Mouse (Mus musculus) megakaryocyte-erythroid progenitor cell, adult 5-6 weeks (primary cell): ENCODE results near the gene Gm17416. TPM values are rescaled to one million over a fixed set of nuclear protein-coding genes. Genes with fewer than 3 reads are reported as not detected.

Experiments
- ATAC-seq: replicated peaks from 2 replicates; pipeline ENCODE4 v1.8.0; 2016; ENCODE audit warnings: mild to moderate bottlenecking, inconsistent platforms; ENCODE audit not compliant: severe bottlenecking, poor library complexity, low FRiP score, low TSS enrichment
- total RNA-seq, 2 experiments: library from RNA; stranded (forward) in 1 of 2; stranded (reverse) in 1 of 2; fragments of 200-1000, 215-1000 nt in 1 of 2; fragments of >200 nt in 1 of 2; fragmentation: Nextera tagmentation in 1 of 2; gene quantifications; 2 replicates each; pipeline ENCODE4 v1.2.3; 2014 to 2017

Gene Gm17416
- total RNA-seq (2014; fragmentation: Nextera tagmentation) (not detected in 2 replicates), total RNA-seq (2017) (not detected in 2 replicates)

- no peak for ATAC-seq
These were observed at the start of gene Gm17416 for GRCm38 (mm10) chr2:152569038-152569437. Gene Gm17416, plus strand, starts transcription at chr2:152569338.

- ATAC-seq = no peak
These were observed 29.0 kb upstream of the Gm17416 start, which contains the start of gene Defb29 for GRCm38 (mm10) chr2:152539944-152540710. Gene Defb29, minus strand, starts transcription at chr2:152540098.

GRCm38 (mm10) chr2:152541979-152542378 lies 27.2 kb upstream of the Gm17416 start:
- ATAC-seq = no peak

- ATAC-seq = no peak
These were observed 26.2 kb upstream of the Gm17416 start for GRCm38 (mm10) chr2:152542897-152543296.

GRCm38 (mm10) chr2:152543478-152543877 lies 25.7 kb upstream of the Gm17416 start:
- ATAC-seq = no peak

- ATAC-seq = peak; percentile 82
These were observed 24.4 kb upstream of the Gm17416 start for GRCm38 (mm10) chr2:152544691-152545090.

- ATAC-seq = no peak
These were observed 21.0 kb upstream of the Gm17416 start for GRCm38 (mm10) chr2:152548124-152548523.

- peak; percentile 75 for ATAC-seq
These were observed 15.2 kb upstream of the Gm17416 start for GRCm38 (mm10) chr2:152553774-152554423.

- ATAC-seq = no peak
These were observed 12.5 kb upstream of the Gm17416 start for GRCm38 (mm10) chr2:152556655-152557054.

GRCm38 (mm10) chr2:152569881-152570280 lies 743 bp downstream of the Gm17416 start:
- no peak for ATAC-seq

- no peak for ATAC-seq
These were observed 1.2 kb downstream of the Gm17416 start for GRCm38 (mm10) chr2:152570313-152570712.

- no peak for ATAC-seq
These were observed 3.1 kb downstream of the Gm17416 start, which contains the start of gene Defb21 for GRCm38 (mm10) chr2:152572114-152572794. Gene Defb21, plus strand, starts transcription at chr2:152572744.

- ATAC-seq = no peak
These were observed 4.3 kb downstream of the Gm17416 start for GRCm38 (mm10) chr2:152573484-152573883.

- ATAC-seq = no peak
These were observed 11.0 kb downstream of the Gm17416 start, which contains the start of gene Defb19 for GRCm38 (mm10) chr2:152580107-152580506. Gene Defb19, minus strand, starts transcription at chr2:152580312.

- no peak for ATAC-seq
These were observed 11.5 kb downstream of the Gm17416 start for GRCm38 (mm10) chr2:152580612-152581011.

- peak; percentile 73 for ATAC-seq
These were observed 17.9 kb downstream of the Gm17416 start for GRCm38 (mm10) chr2:152586926-152587560.

- no peak for ATAC-seq
These were observed 19.3 kb downstream of the Gm17416 start for GRCm38 (mm10) chr2:152588450-152588849.

GRCm38 (mm10) chr2:152589021-152589420 lies 19.9 kb downstream of the Gm17416 start:
- no peak for ATAC-seq

- ATAC-seq = no peak
These were observed 30.2 kb downstream of the Gm17416 start, which contains the start of gene Defb45 for GRCm38 (mm10) chr2:152599299-152599698. Gene Defb45, minus strand, starts transcription at chr2:152599399.
